Mouse (Mus musculus) ES-Bruce4 (cell line): ENCODE measurements at regions not wholly inside any gene's neighbourhood (a gene's known extent, or its start where the extent isn't known, plus 50 kb on each side); places are given as distances from the start of the nearest gene placed in this dataset.

Source experiments
- CTCF ChIP-seq: IDR thresholded peaks from one replicate; pipeline ENCODE4 v1.8.1; 2011; ENCODE audit warnings: low read depth, low read length
- EP300 ChIP-seq: IDR thresholded peaks from 2 replicates; pipeline ENCODE4 v1.6.1; 2011; ENCODE audit warnings: low read depth, low read length; ENCODE audit not compliant: insufficient read depth
- POLR2A ChIP-seq: IDR thresholded peaks from one replicate; pipeline ENCODE4 v1.8.1; 2011; ENCODE audit warnings: low read length; ENCODE audit not compliant: insufficient read depth

DNA sequence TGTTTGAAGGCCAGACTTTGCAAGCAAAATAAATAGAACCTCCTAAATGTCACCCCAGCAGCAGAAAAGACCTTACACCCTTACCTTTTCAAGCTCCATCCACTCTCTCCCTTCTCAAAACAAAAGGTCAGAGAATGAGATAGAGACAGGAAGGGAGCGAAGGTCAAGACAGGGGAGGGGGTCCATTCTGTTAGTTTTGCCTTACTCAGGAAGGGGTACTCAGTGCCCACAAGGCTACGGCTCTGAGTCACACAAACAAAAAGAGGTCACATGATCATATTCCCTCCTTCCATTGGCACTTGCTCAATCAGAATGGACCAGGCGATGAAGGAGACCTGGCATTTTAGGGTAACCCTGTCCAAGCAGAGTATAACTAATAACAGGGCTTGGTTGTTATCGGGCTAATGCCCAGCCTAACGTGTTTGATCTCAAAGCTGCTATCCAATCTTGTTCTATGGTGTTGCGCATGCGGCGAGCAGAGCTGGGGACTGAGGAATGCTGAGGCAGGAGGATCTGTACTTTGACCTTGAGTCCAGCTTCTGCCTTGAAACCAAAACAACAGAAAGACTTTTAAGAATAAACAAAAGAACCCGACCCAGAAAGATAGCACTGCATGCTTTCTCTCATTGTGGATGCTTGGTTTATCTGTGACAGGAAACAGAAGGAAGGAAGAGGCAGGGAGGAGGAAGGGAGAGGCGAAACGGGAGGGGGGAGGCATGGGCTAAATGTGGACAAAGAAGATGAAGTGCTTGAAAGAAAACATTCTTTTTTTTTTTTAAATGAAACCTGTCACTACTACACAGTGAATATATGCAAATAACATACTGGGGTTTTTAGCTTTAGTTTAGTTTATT, 184.5 kb downstream of the Ankrd50 start:
- TF ChIP-seq POLR2A (no peak), CTCF (no peak), EP300 (no peak)
